Mouse (Mus musculus): ENCODE results near the gene Rbl1.
"Not testable (repeated sequence)": the region's sequence is repeated elsewhere in the genome, so short reads cannot be mapped to it uniquely, and the experiment has no call there.

The Rbl1 gene

DNA sequence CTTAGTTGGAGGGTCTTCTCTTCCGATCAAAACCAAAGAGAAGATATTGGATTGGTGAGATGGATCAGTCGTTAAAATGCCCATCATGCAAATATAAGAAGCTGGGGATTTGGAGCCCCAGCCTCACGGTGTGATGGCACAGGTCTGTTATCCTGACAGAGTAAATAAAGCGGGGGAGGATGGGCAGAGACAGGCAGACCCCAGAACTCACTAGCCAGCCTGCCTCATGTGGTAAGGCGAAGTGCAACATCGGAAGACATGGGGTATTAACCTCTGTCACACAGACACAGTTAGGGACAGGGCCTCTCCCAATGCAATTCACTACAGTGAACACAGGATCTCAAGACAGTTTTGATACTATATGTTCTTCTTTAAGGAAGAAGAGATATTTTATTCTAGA lies 33.7 kb downstream of the Rbl1 start:
- no peak for DNase-seq (ENCODE audit: low spot score)

DNA sequence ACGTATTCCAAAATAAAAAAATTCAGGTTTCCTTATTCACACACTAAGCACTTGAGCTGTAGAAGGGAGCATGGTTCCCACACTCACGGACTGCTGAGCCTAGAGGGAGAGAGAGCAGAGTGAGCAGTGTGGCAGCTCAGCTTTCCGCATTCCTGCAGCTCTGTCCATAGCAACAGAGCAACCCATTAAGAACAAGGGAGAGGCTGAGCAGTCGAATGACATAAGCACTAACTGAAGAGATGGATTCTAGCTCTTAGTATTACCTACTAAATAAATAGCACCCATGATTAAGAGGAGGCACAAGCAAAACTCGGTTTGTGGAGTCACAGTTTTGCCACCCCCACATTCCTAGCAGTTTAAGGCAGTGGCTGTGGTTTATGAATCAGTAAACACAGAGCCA lies 34.2 kb downstream of the Rbl1 start:
- no peak for DNase-seq (ENCODE audit: low spot score)

DNA sequence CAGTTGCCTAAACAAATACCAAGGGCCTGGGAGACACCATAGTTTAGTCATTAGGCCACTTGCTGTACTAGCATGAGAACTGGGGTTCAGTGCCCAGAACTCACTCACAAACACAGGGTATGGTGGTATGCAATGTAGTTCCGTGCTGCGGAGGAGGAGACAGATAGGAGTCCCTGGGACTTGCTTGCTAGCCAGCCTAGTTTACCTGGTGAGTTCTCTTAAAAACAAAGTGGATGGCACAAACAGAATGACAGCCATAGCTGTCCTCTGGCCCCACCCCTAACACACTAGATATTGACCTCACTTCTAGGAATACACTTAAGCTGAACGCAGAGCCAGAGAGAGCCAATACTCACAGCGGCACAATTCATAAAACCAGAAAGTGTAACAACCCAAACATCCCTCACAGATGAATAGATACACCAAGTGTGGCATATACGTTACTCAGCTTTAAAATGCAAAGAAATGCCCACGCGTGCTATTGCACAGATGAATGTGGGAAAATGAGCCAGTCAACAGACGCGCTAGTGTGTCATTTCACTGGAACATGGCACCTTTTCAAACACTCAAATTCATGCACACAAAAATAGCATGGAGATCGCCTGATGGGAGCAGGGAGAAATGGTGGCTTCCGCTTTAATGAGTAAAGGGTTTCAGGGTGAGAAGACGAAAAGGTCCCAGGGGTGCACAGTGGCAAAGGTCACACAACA lies 37.8 kb downstream of the Rbl1 start:
- DNase-seq (ENCODE audit: low spot score): no peak

DNA sequence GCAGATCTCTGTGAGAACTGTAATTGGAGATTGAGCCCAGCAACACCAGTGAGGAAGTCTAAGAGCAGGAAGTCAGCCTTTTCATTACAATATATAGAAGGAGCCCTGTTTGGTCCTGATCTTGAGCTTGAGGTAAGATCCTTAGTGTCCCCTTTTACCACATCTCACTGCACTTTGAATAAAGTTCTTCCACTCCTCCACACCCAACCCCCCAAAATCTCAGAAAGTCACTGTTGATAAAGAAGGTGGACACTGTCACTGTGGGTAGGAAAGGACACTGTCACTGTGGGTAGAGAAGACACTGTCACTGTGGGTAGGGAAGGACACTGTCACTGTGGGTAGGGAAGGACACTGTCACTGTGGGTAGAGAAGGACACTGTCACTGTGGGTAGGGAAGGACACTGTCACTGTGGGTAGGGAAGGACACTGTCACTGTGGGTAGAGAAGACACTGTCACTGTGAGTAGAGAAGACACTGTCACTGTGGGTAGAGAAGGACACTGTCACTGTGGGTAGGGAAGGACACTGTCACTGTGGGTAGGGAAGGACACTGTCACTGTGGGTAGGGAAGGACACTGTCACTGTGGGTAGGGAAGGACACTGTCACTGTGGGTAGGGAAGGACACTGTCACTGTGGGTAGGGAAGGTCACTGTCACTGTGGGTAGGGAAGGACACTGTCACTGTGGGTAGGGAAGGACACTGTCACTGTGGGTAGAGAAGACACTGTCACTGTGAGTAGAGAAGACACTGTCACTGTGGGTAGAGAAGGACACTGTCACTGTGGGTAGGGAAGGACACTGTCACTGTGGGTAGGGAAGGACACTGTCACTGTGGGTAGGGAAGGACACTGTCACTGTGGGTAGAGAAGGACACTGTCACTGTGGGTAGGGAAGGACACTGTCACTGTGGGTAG lies 38.8 kb downstream of the Rbl1 start:
- DNase-seq (ENCODE audit: low spot score): not testable (repeated sequence)

DNA sequence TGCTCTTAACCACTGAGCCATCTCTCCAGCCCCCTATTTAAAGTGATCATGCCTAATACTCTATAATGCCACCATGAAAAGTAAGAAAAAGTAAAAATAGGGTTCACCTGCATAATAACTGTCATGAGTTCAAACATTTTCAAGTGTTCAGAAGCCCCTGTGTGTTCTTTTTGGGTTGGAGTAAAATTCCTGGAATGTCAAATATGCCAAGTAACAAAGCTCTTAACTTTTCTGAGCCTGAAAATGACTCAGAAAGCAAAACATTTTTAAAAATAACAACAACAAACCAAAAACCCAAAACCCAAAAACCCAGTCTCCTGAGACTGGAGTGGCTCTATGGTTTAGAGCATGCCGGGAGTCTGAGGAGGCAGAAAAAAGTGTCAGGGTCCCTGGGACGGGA lies 40.2 kb downstream of the Rbl1 start:
- DNase-seq (ENCODE audit: low spot score): no peak

DNA sequence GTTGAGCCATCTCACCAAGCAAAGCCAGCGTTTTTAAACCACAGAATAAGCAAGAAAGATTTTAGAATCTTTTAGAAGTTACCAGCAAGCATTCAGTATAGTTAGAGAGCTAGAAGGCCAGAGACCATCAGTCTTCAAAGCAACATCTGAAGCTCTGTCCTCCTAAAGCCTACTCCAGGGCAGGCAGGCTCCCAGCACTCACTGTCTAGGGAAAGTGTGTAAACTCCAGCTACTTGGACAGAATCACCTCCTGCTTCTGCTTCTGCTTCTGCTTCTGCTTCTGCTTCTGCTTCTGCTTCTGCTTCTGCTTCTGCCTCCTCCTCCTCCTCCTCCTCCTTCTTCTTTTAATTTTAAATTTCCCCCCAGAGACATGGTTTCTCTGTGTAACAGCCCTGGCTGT lies 48.3 kb downstream of the Rbl1 start:
- DNase-seq (ENCODE audit: low spot score): no peak

DNA sequence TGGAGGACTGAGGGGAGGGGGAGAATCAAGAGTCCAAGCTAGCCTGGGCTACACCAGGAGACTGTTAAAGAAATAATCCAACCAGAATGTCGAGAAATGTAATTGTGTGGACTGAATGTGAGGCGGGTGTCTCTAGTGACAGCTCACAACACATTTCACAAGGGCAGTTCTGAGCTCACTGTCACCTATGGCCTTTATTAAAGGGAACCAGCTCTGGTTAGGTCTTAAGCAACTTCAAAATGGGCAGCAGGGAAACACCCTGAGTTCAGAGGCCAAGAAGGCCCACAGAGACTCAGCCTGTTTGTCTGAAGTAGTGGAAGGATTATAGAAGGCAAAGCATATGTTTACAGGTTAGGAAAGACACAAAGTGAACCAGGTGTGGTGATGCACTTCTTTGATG lies 51.1 kb downstream of the Rbl1 start:
- DNase-seq (ENCODE audit: low spot score): no peak

DNA sequence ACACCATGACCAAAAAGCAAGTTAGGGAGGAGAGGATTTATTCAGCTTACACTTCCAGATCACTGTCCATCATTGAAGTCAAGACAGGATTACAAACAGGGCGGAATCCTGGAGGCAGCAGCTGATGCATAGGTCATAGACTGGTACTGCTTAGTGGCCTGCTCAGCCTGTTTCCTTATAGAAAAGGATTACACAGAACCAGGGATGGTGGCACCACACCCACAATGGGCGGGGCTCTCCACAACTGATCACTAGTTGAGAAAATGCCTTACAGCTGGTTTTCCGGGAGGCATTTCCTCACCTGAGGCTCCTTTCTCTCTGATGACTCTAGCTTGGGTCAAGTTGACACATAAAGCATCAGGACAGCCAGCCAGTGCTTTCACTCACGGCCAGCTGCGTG lies 55.9 kb downstream of the Rbl1 start:
- DNase-seq (ENCODE audit: low spot score): no peak

DNA sequence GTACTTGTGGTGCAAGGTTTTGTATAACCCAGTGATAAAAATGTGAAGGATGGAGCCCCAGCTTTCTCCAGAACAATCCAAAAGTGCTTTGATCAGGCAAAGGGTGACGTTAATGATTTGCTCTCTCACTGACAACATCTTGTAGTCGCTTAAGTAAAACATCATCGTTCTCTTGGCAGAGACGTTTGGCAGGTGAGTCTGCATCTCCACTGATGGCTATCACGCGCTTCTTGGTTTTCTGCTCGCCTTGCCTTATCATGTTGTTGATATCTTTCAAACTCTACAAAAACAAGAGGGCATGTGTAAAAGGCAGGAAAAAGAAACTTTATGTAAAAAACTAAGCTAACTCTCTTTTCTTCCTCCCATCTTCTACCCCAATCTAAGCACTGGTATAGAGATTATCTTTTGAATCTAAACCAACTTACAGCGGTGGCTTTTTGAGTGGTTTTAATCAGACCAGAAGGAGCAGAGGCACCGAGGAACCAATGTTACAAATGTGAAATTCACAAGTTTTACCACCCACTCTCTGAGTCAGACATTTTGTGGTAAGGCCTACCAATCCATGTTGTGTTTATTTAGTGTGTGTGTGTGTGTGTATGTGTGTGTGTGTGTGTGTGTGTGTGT lies 56.8 kb downstream of the Rbl1 start:
- DNase-seq (ENCODE audit: low spot score): no peak

DNA sequence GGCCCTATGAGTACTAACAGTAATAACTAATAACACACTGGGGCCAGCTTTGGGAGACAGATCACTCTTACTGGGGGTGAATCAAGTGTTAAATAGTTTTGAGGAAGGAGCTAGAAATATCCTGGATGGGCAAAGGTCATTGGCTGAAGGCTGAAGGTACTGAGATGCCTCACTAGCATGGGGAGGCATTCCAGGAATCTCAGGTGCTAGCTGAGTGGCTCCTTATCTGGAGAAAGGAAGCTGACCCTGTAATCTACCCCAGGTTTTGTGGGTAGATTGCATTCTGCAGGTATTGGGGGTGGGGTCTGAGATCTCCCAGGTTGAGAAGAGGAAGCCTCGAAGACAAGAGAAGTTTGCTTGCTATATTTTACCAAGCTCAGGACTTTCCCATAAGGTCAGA lies 59.2 kb downstream of the Rbl1 start:
- no peak for DNase-seq (ENCODE audit: low spot score)

DNA sequence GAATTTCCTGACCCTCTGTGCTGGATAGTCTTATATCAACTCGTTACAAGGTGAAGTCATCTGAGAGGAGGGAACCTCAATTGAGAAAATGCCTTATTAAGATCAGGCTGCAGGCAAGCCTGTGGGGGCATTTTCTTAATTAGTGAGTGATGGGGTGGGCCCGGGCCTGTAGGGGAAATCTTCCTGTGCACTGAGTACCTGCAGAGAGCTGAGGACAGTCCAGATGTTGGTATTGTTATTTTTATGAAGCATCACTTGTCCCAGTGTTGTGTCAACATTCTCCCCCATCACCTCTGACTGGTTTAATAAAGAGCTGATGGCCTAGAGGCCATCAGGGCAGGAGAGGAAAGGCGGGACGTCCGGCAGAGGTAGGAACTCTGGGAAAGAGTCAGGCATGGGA lies 60.2 kb downstream of the Rbl1 start:
- DNase-seq (ENCODE audit: low spot score): no peak

DNA sequence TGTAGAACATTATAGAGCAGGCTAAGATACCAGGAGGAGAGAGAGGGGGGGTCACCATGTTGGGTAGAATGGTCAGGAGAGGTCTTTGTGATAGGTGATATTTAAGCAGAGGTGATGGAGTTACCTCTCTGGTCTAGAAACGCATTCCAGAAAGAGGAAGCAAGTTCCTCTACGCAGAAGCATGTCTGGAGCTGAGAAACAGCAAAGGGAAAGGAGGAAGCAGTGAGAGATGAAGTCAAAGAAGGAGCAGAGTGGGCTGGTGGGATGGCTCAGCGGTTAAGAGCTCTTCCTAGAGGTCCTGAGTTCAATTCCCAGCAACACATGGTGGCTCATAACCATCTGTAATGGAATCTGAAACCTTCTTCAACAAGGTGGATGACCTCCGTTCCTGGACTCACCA lies 62.4 kb downstream of the Rbl1 start:
- DNase-seq (ENCODE audit: low spot score): no peak

DNA sequence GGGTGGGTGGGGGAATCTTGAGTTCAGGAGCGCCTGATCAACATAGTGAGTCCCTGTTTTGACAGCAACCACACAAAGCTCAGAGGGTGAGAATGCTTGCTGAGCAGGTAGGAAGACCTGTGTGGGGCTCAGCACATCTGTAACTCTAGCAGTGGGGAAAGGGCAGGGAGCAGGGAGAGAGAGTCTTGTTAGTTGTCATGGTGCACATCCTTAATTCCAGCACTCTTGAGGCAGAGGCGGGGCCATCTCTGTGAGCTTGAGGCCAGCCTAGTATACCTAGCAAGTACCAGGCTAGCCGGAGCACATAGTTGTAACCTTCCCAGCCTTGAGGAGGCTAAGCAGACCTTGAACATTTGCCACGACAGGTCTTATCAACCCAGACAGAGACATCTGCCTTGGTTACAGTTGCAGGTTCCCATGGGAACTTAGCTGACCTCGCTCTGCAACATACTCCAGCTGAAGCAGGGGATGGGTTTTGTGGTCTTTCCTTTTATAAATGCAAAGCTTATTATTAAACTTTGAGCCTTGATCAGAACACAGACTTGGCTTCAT lies 65.0 kb downstream of the Rbl1 start:
- no peak for DNase-seq (ENCODE audit: low spot score)

DNA sequence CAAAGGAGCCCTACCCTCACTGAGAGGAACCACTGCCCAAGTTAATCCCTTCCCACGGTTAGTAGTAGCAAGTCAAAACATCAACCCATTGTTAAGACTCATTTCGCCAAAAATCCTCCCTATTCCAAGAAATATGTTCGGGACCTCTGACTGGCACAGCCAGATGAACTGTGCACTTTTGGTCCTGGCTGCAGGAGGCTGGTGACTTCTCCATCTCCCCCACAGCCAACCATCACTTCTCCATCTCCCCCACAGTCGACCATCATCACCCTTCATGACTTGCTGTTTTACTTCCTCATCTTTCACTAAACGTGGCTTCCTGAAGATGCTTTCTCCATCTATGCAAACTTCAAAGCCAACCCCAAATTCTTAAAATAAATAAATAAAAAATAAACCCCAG lies 65.5 kb downstream of the Rbl1 start:
- no peak for DNase-seq (ENCODE audit: low spot score)

DNA sequence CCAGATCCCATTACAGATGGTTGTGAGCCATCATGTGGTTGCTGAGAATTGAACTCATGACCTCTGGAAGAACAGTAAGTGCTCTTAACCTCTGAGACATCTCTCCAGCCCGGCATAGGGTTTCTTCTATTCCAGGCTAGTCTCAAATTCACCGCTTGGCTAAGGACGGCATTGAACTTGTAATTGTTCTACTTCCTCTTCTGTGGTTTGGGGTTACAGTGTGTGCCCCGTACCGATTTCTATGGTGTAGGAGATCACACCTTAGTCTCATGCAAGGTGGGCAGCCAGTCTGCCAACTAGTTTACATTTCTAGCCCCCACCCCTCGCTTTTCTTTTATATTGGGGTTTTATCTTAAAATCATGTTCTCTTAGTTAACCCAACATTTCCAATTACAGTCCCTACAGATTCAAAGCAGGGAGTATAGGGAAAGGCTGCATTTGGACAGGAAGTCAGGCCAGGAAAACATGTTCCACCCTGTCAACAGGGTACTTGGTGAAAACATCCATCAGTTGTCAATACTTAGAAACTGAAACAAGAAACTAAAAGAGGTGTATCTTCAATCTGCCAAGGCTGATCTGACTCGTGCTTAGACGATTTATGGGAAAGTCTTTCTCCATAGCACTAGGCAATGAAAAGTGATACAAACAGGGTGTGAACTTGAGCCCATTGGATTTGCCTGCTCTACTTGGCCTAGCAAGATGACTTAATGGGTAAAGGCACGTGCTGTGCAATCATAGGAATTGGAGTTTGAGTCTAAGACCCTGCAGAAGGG lies 66.2 kb downstream of the Rbl1 start:
- DNase-seq (ENCODE audit: low spot score): no peak

DNA sequence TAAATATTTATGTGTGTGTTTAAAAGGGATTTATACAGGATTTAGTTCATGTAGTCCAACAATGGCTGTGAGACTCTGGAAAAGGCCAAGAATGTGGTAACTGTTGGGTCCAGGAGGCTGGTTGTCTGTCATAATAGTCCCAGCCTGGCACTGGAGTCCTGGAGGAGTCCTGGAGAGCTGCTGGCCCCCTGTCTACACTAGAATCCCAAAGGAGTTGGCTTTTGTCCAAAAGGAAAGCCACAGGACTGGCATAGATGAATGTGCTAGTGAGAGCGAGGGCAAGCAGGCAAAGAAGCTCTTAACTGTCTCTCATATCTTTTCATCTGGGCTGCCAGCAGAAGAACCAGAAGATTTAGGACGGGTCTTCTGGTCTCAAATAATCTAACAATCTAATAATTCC lies 67.7 kb downstream of the Rbl1 start:
- peak; percentile 87 for DNase-seq (ENCODE audit: low spot score)

DNA sequence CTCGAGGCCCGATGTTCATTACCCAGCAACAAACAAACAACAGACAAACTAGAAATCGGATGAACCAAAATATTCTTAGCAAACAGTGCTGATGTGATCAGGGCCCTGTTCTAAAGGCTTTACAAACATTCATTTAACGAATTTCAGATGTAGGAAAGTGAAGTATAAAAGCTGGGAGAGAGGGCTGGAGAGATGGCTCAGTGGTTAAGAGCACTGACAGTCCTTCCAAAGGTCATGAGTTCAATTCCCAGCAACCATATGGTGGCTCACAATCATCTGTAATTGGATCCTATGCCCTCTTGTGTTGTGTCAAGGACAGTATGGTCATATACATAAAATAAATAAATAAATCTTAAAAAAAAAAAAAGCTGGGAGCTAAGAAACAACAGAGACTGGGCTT lies 68.2 kb downstream of the Rbl1 start:
- peak; percentile 31 for DNase-seq (ENCODE audit: low spot score)

DNA sequence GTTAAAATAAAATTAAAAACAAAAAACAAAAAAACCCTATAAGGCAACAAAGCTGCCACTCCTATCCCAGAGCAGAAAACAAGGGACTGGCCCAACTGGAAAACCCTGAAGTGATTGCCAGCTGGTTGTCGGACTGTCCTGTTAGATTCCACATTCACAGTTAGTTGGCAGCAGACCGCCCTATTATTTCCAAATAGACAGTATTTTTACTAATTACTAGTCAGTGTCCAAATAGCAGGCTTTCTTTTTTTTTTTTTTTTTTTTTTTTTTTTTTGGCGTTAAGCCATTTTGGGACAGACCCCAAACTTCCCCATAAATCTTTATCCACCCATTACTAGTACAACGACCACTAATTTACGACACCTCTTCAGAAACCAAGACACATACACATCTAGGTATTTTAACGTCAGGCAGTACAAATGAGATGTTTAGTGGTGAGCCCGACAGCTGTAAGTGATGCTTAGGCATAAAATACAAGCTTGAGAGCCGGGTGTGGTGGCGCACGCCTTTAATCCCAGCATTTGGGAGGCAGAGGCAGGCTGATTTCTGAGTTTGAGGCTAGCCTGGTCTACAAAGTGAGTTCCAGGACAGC lies 68.7 kb downstream of the Rbl1 start:
- peak; percentile 55 for DNase-seq (ENCODE audit: low spot score)

DNA sequence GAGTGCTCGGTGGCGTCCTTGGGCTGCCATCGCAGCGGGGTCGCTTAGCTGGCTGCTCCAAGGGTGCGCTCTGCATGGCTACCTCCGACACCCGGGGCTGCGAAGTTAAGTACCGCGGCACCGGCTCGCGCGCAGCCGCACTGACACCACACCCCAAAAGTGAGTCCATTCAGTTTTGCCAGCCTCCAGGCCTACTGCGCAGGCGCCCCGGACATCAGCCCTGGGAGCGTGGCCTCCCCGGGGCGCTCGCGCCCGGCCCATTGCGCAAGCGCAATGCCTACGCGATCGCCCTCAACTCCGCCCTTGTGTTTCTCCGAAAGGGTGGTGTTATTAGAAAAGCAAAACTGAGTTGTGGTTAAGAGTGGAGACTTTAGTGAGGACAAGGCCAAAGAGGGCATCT lies 69.3 kb downstream of the Rbl1 start, which contains the start of gene Samhd1:
TSS of gene Samhd1 (minus strand) at position 252 of the 400 bp plus-strand sequence.
- peak; percentile 95 for DNase-seq (ENCODE audit: low spot score)

DNA sequence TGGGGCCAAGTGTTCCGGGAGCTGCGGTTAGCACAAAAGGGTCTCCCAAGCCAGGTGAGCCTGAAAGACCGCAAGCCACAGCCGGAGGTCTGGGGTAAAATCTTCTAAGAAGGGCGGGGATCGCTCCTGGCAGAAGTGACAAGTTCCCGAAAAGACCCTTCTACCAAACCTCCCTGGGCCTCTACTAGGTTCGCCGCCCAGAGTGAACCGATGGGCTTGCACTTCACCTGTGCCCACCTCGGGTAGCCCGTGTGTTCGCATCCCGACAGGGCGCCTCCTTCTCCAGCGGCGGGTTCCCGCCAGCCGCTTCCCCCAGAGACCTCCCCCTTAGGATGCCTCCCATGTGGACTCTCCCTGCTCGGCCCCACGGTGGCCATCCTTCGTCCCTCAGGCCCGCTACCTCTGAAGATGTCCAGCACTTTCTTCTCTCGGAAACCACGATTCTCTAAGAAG lies 69.8 kb downstream of the Rbl1 start:
- no peak for DNase-seq (ENCODE audit: low spot score)

DNA sequence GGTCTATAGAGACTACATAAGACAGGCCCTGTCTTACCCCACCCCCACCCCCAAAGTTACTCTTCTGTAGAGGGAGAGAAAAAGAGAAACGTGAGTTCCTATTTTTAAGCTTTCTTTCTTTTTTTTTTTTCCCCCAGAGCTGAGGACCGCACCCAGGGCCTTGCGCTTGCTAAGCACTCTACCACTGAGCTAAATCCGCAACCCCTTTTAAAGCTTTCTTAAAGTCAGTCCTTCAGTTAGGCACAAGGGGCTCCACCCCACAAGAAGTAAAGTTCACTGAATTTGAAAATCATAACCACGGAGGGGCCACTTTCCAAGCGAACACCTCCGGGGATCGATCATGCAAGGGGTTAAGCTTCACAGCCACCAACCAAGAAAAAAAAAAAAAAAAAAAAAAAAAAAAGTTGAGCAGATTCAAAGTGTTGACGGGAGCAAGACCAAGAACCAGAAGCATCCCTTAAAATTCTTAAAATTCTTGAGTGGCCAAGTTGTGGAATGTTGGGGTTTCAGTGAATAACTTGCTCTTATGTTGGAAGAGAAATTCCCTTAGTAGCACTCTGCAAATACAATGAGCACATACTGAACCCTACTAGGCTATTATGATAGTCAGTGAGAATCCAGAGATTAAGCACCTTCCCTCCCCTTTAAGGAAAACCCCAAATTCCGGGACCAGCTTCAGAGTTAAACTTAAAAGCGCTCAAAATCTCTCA lies 70.4 kb downstream of the Rbl1 start:
- no peak for DNase-seq (ENCODE audit: low spot score)
